Mouse (Mus musculus) gastrocnemius, postnatal 4 days (tissue): ENCODE measurements around the gene Dcdc2b. TPM values are rescaled to one million over a fixed set of nuclear protein-coding genes. Genes with fewer than 3 reads are reported as not detected.

Source experiments
- DNase-seq, 2 experiments: peaks; one replicate each; pipeline ENCODE4 v3.0.0; 2021 to 2022; ENCODE audit warnings: low spot score in 2 of 2, mixed read lengths in 2 of 2
- total RNA-seq, 2 experiments: library from RNA; stranded (reverse); gene quantifications; 2 replicates each; pipeline ENCODE4 v1.2.3; 2021

Dcdc2b gene
- total RNA-seq, 2 experiments from 2014 or later: 1.6 to 2.7 TPM

GRCm38 (mm10) chr4:129622120-129622802 lies 8.2 kb upstream of the Dcdc2b start:
- no peak for DNase-seq

- peak in 1 of 2 experiments; percentile 22 for DNase-seq
Measured at GRCm38 (mm10) chr4:129621283-129621841, 7.3 kb upstream of the Dcdc2b start.

GRCm38 (mm10) chr4:129620419-129621282 lies 6.6 kb upstream of the Dcdc2b start:
- no peak for DNase-seq

- DNase-seq: peak; percentile 92 to 96
Measured at GRCm38 (mm10) chr4:129618786-129619691, 5.0 kb upstream of the Dcdc2b start, which contains the start of gene Iqcc. Gene Iqcc (minus strand): TSS chr4:129619099.

- DNase-seq: no peak
Measured at GRCm38 (mm10) chr4:129618031-129618430, 4.0 kb upstream of the Dcdc2b start.

- no peak for DNase-seq
Measured at GRCm38 (mm10) chr4:129617121-129617641, 3.1 kb upstream of the Dcdc2b start.

GRCm38 (mm10) chr4:129616631-129617030 lies 2.6 kb upstream of the Dcdc2b start:
- DNase-seq: no peak

- no peak for DNase-seq
Measured at GRCm38 (mm10) chr4:129615801-129616290, 1.8 kb upstream of the Dcdc2b start.

GRCm38 (mm10) chr4:129610472-129610871 lies 3.6 kb downstream of the Dcdc2b start:
- no peak for DNase-seq

- no peak for DNase-seq
Measured at GRCm38 (mm10) chr4:129610026-129610425, 4.0 kb downstream of the Dcdc2b start.

GRCm38 (mm10) chr4:129609139-129609631 lies 4.9 kb downstream of the Dcdc2b start:
- DNase-seq: no peak

GRCm38 (mm10) chr4:129608426-129609025 lies 5.5 kb downstream of the Dcdc2b start:
- DNase-seq: peak; percentile 56 to 80

- peak; percentile 67 to 83 for DNase-seq
Measured at GRCm38 (mm10) chr4:129600233-129601158, 13.6 kb downstream of the Dcdc2b start, which contains the start of the genes Eif3i and Tmem234. Gene Eif3i (minus strand): TSS chr4:129600648. Gene Tmem234 (plus strand): TSS chr4:129600668.

GRCm38 (mm10) chr4:129588865-129589264 lies 25.2 kb downstream of the Dcdc2b start:
- no peak for DNase-seq

- DNase-seq: no peak
Measured at GRCm38 (mm10) chr4:129586943-129587342, 27.1 kb downstream of the Dcdc2b start.

- no peak for DNase-seq
Measured at GRCm38 (mm10) chr4:129585773-129586172, 28.3 kb downstream of the Dcdc2b start.

GRCm38 (mm10) chr4:129584884-129585608 lies 29.0 kb downstream of the Dcdc2b start:
- DNase-seq: peak; percentile 73 to 84

GRCm38 (mm10) chr4:129584370-129584769 lies 29.7 kb downstream of the Dcdc2b start:
- DNase-seq: no peak
